Mouse (Mus musculus): Measurements from ENCODE around the gene Myo1g. TPM values are rescaled to one million over a fixed set of nuclear protein-coding genes. Genes with fewer than 3 reads are reported as not detected.
A peak's percentile ranks its signal among the peaks of the same experiment; 100 is the strongest.
"Not testable (repeated sequence)": the region's sequence is repeated elsewhere in the genome, so short reads cannot be mapped to it uniquely, and the experiment has no call there.

Gene Myo1g
- total RNA-seq, 2 experiments from 2014 or later: 0.32 to 1.3 TPM

DNA sequence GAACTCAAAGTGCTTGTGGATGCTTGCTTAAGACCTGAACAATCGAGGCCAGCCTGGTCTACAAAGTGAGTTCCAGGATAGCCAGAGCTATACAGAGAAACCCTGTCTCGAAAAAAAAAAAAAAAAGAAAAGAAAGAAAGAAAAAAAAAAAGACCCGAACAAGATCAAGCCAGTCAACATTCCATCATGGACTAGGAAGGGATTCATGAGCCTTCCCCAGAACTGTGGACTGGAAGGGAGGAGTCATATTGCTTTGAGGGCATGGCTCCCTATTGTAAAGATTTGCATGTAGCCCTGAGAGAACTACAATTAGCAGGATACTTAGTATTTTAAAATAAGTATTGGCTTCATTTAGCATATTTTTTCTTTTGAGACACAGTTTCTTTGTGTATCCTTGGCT, 23.9 kb upstream of the Myo1g start:
- intact Hi-C loops (cut with DNase I): no loop called here
- no peak for DNase-seq (ENCODE audit: low spot score in 2 of 2)

DNA sequence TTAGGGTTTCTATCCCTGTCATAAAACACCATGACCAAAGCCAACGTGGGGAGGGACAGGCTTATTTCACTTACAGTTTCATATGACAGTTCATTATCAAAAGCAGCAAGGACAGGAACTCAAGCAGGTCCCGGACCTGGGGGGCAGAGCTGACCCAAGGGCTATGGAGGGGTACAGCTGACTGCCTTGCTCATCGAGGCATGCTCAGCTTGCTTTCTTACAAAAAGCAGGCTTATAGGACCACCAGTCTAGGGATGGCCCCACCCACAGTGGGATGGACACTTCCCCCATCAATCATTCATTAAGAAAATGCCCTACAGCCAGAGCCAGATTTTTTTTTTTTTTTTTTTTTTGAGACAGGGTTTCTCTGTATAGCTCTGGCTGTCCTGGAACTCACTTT, 10.0 kb upstream of the Myo1g start:
- intact Hi-C loops (cut with DNase I): no loop called here
- no peak for DNase-seq (ENCODE audit: low spot score in 2 of 2)

DNA sequence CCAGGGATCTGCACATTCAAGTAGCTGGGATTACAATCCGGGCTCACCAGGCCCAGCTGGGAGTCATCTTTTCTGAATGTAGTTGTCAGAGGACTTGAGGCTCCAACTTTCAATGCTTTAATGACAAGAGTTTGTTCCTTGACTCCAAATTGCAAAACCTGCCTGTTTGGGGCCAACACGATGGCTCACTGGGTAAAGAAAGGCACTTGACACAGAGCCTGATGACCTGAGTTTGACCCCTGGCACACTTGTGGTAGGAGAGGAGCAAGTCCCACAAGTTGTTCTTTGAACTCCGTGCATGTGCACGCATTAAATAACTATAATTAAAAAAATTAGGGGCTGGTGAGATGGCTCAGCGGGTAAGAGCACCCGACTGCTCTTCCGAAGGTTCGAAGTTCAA, 9.2 kb upstream of the Myo1g start:
- DNase-seq (ENCODE audit: low spot score in 2 of 2): no peak
- intact Hi-C loops (cut with DNase I): no loop called here

DNA sequence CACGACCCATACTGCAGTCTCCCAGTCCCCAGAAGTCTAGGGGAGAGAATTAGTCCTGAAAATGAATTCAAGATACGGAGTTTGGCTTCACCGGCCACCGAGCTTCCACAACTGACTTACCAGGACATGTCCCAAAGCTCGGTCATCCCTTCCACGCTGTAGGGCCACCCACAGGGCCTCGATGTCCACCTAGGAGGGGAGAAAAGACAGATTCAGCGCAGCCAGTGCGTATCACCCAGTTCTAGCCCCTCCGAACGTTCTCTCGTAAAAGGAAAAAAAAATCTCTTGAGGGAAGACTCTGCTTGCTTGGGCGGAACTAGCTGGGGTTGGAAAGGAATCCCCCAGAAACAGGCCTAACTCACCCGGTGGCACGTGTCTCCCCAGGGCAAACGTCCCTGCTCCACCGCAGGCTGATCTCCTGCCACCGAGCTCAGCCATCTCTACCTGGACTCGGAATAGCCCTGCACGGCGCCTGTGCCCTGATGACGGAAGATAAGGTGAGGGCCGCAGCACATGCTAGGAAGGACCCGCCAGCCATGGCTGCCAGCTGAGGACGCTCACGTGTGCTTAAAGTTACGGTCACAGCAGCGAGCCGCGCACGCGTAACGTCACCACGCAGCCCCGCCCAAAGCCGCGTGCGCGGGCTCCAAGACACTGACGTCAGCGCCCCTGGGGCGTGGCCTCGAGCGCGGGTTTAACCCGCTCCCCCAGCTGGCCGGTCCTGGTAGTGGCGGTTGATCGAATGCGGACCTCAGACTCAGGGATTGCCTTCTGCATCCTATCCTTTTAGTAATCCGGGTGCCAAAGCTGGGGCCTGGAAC, 7.6 kb upstream of the Myo1g start:
- intact Hi-C loops (cut with DNase I): loop anchor here (1.0 kb wide), 2 partner anchors 18 to 52 kb away; partner anchors contain the start of gene Ccm2
- peak; percentile 98 to 99 for DNase-seq (ENCODE audit: low spot score in 2 of 2)

GRCm38 (mm10) chr11:6527256-6528185, 6.8 kb upstream of the Myo1g start:
- intact Hi-C loops (cut with DNase I): loop anchor here (1.0 kb wide), 2 partner anchors 19 to 51 kb away; partner anchors contain the start of gene Ccm2
- no peak for DNase-seq (ENCODE audit: low spot score in 2 of 2)

DNA sequence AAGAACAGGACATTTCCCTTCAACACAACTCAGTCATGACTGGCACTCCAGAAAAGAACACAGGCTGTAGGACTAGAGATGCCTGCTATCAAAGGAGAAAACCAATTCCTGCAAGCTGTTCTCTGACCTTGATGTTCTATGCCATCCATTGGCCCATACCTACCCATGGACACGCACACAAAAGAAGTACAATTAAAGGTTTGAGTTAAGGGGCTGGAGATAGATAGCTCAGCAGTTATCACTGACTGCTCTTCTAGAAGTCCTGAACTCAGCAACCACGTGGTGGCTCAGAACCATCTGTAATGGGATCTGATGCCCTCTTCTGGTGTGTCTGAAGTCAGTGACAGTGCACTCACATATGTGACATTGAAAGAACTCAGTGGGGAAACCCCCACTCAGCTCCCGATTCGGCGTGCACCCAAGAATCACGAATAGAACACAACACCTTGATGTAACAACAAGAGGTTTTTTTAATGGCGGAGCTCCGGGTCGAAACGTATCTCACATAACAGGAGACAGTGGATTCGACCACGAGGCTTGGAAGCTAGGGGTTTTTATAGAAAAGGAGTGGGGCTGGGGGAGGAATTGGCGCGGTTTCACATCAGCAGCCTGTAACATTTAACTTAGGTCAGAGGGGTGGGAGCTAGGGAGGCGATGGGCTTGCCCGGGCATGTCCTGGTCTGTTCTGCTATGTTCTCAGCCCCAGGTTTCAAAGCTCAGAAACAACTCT, 5.9 kb upstream of the Myo1g start:
- intact Hi-C loops (cut with DNase I); DNase-seq (ENCODE audit: low spot score in 2 of 2): not testable (repeated sequence)

GRCm38 (mm10) chr11:6525241-6525640, 4.5 kb upstream of the Myo1g start:
- DNase-seq (ENCODE audit: low spot score in 2 of 2): no peak
- intact Hi-C loops (cut with DNase I): no loop called here

DNA sequence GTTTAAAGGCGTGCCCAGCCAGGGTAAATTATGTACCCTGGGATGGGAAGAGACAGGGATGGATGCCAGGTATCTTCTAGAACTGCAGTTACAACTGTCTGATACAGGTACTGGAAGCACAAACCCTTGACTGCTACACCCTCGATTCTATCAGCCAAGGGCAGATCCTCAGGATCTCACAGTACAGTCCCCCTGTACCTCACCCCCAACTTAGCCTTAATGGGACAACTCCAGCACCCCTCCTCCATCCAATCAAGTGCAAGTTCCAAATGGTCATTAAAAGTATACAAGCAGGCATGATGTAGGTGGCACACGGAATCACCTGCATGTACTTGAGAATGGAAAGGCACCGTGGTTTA, 4.1 kb upstream of the Myo1g start:
- no peak for DNase-seq (ENCODE audit: low spot score in 2 of 2)
- intact Hi-C loops (cut with DNase I): no loop called here

DNA sequence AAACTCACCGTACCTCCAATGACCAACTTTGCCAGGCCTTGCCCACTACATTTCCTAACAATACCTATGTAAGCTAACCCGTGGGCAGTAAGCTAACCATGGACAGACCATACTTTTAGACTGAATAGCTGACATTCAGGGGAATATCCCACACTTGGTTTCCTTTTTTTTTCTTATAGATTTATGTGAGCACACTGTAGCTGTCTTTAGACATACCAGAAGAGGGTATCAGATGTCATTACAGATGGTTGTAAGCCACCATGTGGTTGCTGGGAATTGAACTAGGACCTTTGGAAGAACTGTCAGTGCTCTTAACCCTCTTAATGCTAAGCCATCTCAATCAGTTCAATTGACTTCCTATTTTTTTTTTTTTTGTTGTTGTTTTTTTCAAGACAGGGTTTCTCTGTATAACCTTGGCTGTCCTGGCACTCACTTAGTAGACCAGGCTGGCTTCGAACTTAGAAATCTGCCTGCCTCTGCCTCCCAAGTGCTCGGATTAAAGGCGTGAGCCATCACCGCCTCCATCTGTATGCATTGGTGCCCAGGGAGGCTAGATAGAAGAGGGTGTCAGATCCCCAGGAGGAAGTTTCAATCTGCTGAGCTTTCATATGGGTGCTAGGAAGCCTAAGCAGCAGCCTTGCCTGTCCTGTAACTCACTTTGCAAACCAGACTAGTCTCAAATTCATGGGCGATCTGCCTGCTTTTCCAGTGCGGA, 3.6 kb upstream of the Myo1g start:
- DNase-seq (ENCODE audit: low spot score in 2 of 2): no peak
- intact Hi-C loops (cut with DNase I): no loop called here

- intact Hi-C loops (cut with DNase I): no loop called here
These were observed 2.9 kb upstream of the Myo1g start for GRCm38 (mm10) chr11:6523662-6524088.

GRCm38 (mm10) chr11:6522782-6523525, 2.2 kb upstream of the Myo1g start:
- DNase-seq (ENCODE audit: low spot score in 2 of 2): peak in 1 of 2 experiments; percentile 7
- intact Hi-C loops (cut with DNase I): no loop called here

More at GRCm38 (mm10) chr11:6523662-6524088, 2.9 kb upstream of the Myo1g start:
- no peak for DNase-seq (ENCODE audit: low spot score in 2 of 2)

DNA sequence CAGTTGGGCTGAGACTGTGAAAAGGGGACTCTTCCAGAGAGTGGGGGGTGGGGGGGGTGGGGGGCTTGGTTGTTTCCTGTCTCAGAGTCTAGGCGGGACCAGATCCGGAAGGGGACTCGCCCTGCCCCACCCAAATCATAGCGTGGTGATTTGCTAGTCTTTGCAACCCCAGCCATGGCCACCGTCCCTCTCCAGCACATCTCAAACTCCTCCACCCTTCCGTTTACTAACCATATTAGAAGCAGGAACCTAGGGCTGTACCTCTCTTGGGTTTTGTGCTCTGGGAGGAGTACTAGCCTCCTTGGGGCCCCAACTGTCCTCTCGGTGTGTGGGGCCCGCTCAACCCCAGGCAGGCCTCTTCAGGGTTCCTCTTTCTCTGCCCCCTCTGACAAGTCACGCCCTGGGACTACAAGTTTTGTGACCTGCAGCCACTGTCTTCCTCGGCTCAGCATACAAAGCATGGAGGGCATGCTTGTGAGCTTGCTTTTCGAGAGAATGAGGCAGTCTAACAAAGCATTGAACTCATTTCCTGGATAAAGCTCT, 1.2 kb downstream of the Myo1g start:
- DNase-seq (ENCODE audit: low spot score in 2 of 2): no peak
- intact Hi-C loops (cut with DNase I): no loop called here

DNA sequence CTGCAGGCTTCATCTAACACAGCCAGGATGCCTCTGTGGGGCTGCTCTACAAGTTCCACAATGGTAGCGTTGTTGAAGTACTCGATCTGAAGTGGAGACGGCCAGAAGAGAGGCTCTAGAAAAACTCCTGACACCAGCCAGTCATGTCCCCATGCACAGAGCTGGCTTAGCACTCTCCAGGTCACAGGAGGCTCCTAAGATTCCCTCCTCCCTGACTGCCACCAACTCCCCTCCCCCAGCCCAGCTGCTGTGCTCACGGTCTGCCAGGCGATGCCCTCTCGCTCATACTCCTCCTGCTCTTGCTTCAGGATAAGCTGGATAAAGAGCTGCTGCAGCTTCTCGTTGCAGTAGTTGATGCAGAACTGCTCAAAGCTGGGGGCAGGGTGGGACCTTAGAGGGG, 5.9 kb downstream of the Myo1g start:
- intact Hi-C loops (cut with DNase I): no loop called here
- no peak for DNase-seq (ENCODE audit: low spot score in 2 of 2)

DNA sequence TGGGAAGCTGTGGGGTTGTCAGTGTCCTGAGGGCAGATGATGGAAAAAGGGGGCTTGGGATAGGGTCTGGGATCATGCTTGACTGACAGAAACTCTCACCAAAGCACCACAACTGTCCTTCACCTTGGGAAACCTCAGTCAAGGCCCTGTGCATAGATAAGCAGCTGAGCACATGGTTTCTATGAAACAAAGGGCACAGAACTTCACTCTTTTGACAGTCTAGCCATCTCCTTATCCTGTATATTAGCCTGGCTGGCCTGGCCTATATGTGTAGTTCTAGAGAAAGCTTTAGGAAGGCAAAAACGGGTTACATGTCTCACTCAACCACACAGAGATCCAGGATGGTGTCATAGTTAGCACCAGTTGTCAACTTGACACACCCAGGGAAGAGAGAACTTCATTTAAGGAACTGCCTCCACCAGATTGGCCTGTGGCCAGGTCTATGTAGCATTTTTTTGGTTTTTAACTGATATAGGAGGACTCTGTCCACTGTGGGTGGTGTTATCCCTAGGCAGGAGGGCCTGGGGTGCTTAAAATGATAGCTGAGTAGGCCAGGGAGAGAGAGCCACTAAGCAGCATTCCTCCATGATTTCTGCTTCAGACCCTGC, 12.4 kb downstream of the Myo1g start:
- intact Hi-C loops (cut with DNase I): no loop called here
- DNase-seq (ENCODE audit: low spot score in 2 of 2): no peak

DNA sequence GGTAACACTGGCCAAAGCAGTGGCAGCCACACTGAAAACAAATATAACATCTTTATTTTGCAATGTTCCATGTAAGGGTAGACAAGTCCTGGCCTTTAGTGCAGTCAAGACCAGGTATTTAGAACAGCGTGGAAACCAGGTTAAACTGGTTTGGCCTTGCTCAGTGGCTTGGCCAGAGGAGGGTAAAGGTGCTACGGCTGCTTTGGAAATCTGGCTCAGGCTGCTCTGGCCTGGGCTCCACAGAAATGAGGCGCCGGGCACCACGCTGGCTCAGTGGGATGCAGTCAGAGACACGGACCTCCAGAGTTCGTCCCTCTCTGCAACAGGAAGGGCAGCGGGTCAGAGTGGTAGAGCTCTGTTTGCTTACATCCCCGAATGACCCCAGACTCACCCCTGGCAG, 14.2 kb downstream of the Myo1g start:
- DNase-seq (ENCODE audit: low spot score in 2 of 2): no peak

GRCm38 (mm10) chr11:6504689-6505088, 16.1 kb downstream of the Myo1g start:
- intact Hi-C loops (cut with DNase I): no loop called here
- DNase-seq (ENCODE audit: low spot score in 2 of 2): no peak

More for the DNA sequence above, 14.2 kb downstream of the Myo1g start:
- intact Hi-C loops (cut with DNase I): no loop called here

GRCm38 (mm10) chr11:6504226-6504625, 16.5 kb downstream of the Myo1g start:
- intact Hi-C loops (cut with DNase I): no loop called here
- no peak for DNase-seq (ENCODE audit: low spot score in 2 of 2)

DNA sequence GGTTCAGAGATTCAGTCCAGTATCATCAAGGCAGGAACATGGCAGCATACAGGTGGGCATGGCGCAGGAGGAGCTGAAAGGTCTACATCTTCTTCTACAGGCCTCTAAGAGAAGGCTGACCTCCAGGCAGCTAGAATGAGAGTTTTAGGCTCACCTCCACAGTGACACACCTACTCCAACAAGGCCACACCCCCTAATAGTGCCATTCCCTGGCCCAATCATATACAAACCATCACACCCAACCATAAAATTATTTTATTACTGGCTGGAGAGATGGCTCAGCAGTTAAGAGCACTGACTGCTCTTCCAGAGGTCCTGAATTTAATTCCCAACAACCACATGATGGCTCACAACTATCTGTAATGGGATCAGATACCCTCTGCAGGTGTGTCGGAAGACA, 18.3 kb downstream of the Myo1g start:
- intact Hi-C loops (cut with DNase I): no loop called here
- no peak for DNase-seq (ENCODE audit: low spot score in 2 of 2)

All from left cerebral cortex, postnatal 25 days (tissue).